Mouse (Mus musculus) heart, embryonic 10.5 days (tissue): Measurements from ENCODE around the gene Anxa6. TPM values are rescaled to one million over a fixed set of nuclear protein-coding genes. Genes with fewer than 3 reads are reported as not detected.

Experiments used
- DNase-seq: peaks from one replicate; pipeline ENCODE4 v3.0.0-alpha.2; 2017; ENCODE audit warnings: low spot score
- H3K27ac ChIP-seq: fragments of 300-500 bp; sonication (generic); 2 replicates; pipeline ENCODE4 v1.5.1; 2016; ENCODE audit warnings: mild to moderate bottlenecking
- H3K27me3 ChIP-seq: fragments of 300-500 bp; sonication (generic); 2 replicates; pipeline ENCODE4 v1.6.1; 2016; ENCODE audit warnings: mild to moderate bottlenecking; ENCODE audit not compliant: poor library complexity, insufficient read depth, severe bottlenecking
- H3K36me3 ChIP-seq: fragments of 300-500 bp; sonication (generic); 2 replicates; pipeline ENCODE4 v1.6.1; 2016; ENCODE audit warnings: mild to moderate bottlenecking, moderate library complexity
- H3K4me1 ChIP-seq: fragments of 300-500 bp; sonication (generic); 2 replicates; pipeline ENCODE4 v1.6.1; 2016; ENCODE audit warnings: mild to moderate bottlenecking
- H3K4me3 ChIP-seq: fragments of 300-500 bp; sonication (generic); 2 replicates; pipeline ENCODE4 v1.5.1; 2016; ENCODE audit warnings: mild to moderate bottlenecking, moderate library complexity
- H3K9me3 ChIP-seq: fragments of 300-500 bp; sonication (generic); 2 replicates; pipeline ENCODE4 v1.6.1; 2016; ENCODE audit warnings: mild to moderate bottlenecking, moderate library complexity
- WGBS: fragments of 180-500 bp; shearing (Covaris S2); methylation state at CpG from one replicate; pipeline ENCODE4 v1.1.7; 2016; 5-methylcytosine and 5-hydroxymethylcytosine counted together
- polyA plus RNA-seq: library from polyadenylated mRNA; unstranded; fragments of >200 nt; fragmentation: Nextera tagmentation; extraction: Ambion mirVana; gene quantifications from 2 replicates; pipeline ENCODE4 v1.2.1, GENCODE M21; 2016

The Anxa6 gene
- polyA plus RNA-seq, 1 experiment from 2014 or later = 255 TPM

DNA sequence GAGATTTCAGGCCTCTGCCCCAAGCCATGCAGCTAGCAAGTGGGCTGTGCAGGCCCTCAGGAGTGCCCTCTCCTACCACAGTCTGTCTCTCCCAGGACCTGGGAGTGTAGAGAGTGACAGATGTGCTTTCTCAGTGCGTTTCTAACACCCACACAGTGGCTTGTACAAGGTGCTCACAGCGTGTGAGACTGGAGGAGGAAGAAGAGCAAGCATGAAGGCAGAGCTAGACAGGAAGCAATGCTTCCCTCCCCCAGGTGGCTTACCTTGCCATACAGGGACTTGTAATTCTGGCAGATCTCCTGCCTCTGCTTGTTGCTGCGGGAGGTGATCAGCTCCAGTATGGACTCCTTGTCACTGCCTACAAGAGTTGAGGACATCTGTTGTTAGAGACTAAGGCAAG lies 21.8 kb downstream of the Anxa6 start:
- H3K36me3 ChIP-seq = peaks cover 95% of the 10 kb centered on the region
- no peaks in the 10 kb centered on the region for H3K9me3 ChIP-seq
- H3K4me1 ChIP-seq = peaks cover 24% of the 10 kb centered on the region
- H3K4me3 ChIP-seq = no peak overlapping the region
- no peaks in the 10 kb centered on the region for H3K27me3 ChIP-seq
- H3K27ac ChIP-seq = no peak overlapping the region
- WGBS = 92% methylated on average over 3 of the region's 3 CpGs
- DNase-seq = no peak

DNA sequence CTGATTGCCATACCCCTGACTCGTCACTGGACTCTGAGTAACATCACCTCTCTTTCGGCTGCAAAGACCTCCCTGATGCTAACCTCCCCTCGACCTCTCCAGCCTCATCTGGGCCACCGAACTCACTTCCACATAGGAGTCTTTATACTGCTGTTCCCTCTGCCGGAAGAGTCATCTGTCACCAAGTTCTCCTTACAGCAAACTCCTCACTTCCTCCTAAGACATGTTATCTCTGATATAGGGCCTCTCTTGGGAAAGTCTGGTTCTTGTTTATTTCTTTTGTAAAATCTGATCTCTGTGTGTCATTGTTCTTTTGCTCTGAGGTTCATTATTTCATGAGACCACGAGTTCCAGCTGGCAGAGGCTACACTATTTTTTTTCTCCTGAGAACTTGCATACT lies 25.0 kb downstream of the Anxa6 start:
- no peak overlapping the region for H3K27ac ChIP-seq
- H3K36me3 ChIP-seq = peaks cover 100% of the 10 kb centered on the region
- peaks cover 3% of the 10 kb centered on the region; the same call in 1 of the 2 replicates for H3K4me1 ChIP-seq
- WGBS = 68% methylated on average over 6 of the region's 6 CpGs
- H3K4me3 ChIP-seq = no peak overlapping the region
- no peaks in the 10 kb centered on the region for H3K9me3 ChIP-seq
- no peaks in the 10 kb centered on the region for H3K27me3 ChIP-seq
- no peak for DNase-seq

DNA sequence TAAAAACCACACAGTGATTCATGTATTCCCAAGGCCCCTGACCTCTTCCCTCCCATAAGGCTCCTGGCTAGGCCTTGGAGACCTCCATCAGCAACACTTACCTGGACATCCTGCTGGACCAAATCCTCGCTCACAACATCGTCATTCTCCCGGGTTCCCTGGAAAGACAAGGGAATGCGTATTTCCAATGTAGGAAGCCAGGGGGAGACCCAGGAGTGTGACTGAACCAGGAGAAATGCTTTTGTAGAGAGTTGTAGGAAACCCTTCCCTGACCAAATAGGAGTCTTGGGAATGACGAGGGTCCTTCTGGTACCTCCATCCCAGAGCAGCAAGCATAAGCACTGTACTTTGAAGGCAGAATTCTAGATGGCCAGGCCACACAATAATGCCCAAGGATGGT lies 27.6 kb downstream of the Anxa6 start:
- no peak overlapping the region for H3K27ac ChIP-seq
- WGBS = 72% methylated on average over 5 of the region's 5 CpGs
- no peak for DNase-seq
- no peaks in the 10 kb centered on the region for H3K27me3 ChIP-seq
- H3K4me1 ChIP-seq = no peaks in the 10 kb centered on the region
- H3K9me3 ChIP-seq = 0 out of 2 replicates have a peak, but pooled peaks cover 4% of the 10 kb centered on the region
- peaks cover 96% of the 10 kb centered on the region for H3K36me3 ChIP-seq
- no peak overlapping the region for H3K4me3 ChIP-seq

GRCm38 (mm10) chr11:55004970-55005502 lies 28.2 kb downstream of the Anxa6 start:
- H3K27ac ChIP-seq = no peak overlapping the region
- H3K4me3 ChIP-seq = no peak overlapping the region
- H3K36me3 ChIP-seq = peaks cover 96% of the 10 kb centered on the region
- DNase-seq = no peak
- 0 out of 2 replicates have a peak, but pooled peaks cover 4% of the 10 kb centered on the region for H3K9me3 ChIP-seq
- no peaks in the 10 kb centered on the region for H3K27me3 ChIP-seq
- H3K4me1 ChIP-seq = no peaks in the 10 kb centered on the region
- 80% methylated on average over 7 of the region's 7 CpGs for WGBS

GRCm38 (mm10) chr11:54998708-54999107 lies 34.5 kb downstream of the Anxa6 start:
- H3K36me3 ChIP-seq = peaks cover 87% of the 10 kb centered on the region
- peak overlapping the region; percentile 65; the same call in 1 of the 2 replicates for H3K27ac ChIP-seq
- no peak overlapping the region for H3K4me3 ChIP-seq
- peaks cover 22% of the 10 kb centered on the region for H3K4me1 ChIP-seq
- H3K9me3 ChIP-seq = 0 out of 2 replicates have a peak, but pooled peaks cover 4% of the 10 kb centered on the region
- no peaks in the 10 kb centered on the region for H3K27me3 ChIP-seq
- 54% methylated on average over 2 of the region's 2 CpGs for WGBS
- no peak for DNase-seq

- Histone ChIP-seq H3K4me3 (0 out of 2 replicates have a peak overlapping the region, but pooled peaks have one; percentile 10), H3K4me1 (peaks cover 22% of the 10 kb centered on the region), H3K9me3 (0 out of 2 replicates have a peak, but pooled peaks cover 4% of the 10 kb centered on the region), H3K27me3 (no peaks in the 10 kb centered on the region), H3K36me3 (peaks cover 86% of the 10 kb centered on the region), H3K27ac (peak overlapping the region; percentile 65; the same call in 1 of the 2 replicates)
- DNase-seq = peak; percentile 88
- 7% methylated on average over 12 of the region's 12 CpGs for WGBS
These were observed 35.0 kb downstream of the Anxa6 start for GRCm38 (mm10) chr11:54998284-54998683.

GRCm38 (mm10) chr11:54996176-54996575 lies 37.1 kb downstream of the Anxa6 start:
- no peak overlapping the region for H3K4me3 ChIP-seq
- H3K27me3 ChIP-seq = no peaks in the 10 kb centered on the region
- H3K27ac ChIP-seq = no peak overlapping the region; the same call in 1 of the 2 replicates
- DNase-seq = no peak
- H3K9me3 ChIP-seq = 0 out of 2 replicates have a peak, but pooled peaks cover 2% of the 10 kb centered on the region
- peaks cover 22% of the 10 kb centered on the region for H3K4me1 ChIP-seq
- 76% methylated on average over 7 of the region's 7 CpGs for WGBS
- H3K36me3 ChIP-seq = peaks cover 90% of the 10 kb centered on the region

GRCm38 (mm10) chr11:54989920-54990319 lies 43.3 kb downstream of the Anxa6 start:
- H3K27me3 ChIP-seq = no peaks in the 10 kb centered on the region
- peaks cover 94% of the 10 kb centered on the region for H3K36me3 ChIP-seq
- DNase-seq = no peak
- peaks cover 8% of the 10 kb centered on the region for H3K4me1 ChIP-seq
- H3K27ac ChIP-seq = no peak overlapping the region
- H3K4me3 ChIP-seq = no peak overlapping the region
- no peaks in the 10 kb centered on the region for H3K9me3 ChIP-seq

- no peak overlapping the region for H3K4me3 ChIP-seq
- H3K9me3 ChIP-seq = no peaks in the 10 kb centered on the region
- WGBS = 83% methylated on average over 8 of the region's 8 CpGs
- no peak for DNase-seq
- H3K4me1 ChIP-seq = peaks cover 13% of the 10 kb centered on the region
- no peak overlapping the region for H3K27ac ChIP-seq
- peaks cover 90% of the 10 kb centered on the region for H3K36me3 ChIP-seq
- no peaks in the 10 kb centered on the region for H3K27me3 ChIP-seq
These were observed 44.4 kb downstream of the Anxa6 start for GRCm38 (mm10) chr11:54988754-54989349.

- Histone ChIP-seq H3K36me3 (peaks cover 91% of the 10 kb centered on the region), H3K9me3 (no peaks in the 10 kb centered on the region)
- 93% methylated on average over 1 of the region's 1 CpGs for WGBS
These were observed 45.3 kb downstream of the Anxa6 start for GRCm38 (mm10) chr11:54987974-54988373.

DNA sequence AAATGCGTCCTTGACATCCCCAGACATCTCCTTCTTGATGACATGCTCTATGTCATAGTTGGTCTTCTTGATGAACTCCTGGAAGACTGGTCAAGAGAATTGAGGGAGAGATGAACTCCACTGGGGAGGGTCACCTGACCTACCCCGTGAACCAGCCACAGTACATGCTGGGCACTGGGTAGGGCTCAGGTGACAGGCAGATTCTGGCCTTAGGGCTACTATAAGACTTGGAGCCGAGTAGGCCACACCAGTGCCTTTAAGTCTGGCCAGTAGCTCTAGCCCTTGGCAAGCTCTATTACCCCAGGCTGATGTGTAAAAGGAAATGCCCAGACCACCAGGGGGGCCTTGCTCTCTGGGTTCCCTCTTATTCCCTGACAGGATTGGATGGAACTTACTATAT lies 48.2 kb downstream of the Anxa6 start:
- Histone ChIP-seq H3K9me3 (0 out of 2 replicates have a peak, but pooled peaks cover 2% of the 10 kb centered on the region), H3K4me1 (peaks cover 19% of the 10 kb centered on the region; the same call in 1 of the 2 replicates), H3K27ac (no peak overlapping the region), H3K27me3 (no peaks in the 10 kb centered on the region), H3K4me3 (no peak overlapping the region), H3K36me3 (peaks cover 89% of the 10 kb centered on the region)
- no peak for DNase-seq
- WGBS = 80% methylated on average over 3 of the region's 3 CpGs

More at GRCm38 (mm10) chr11:54987974-54988373, 45.3 kb downstream of the Anxa6 start:
- H3K4me1 ChIP-seq = peaks cover 19% of the 10 kb centered on the region
- no peak overlapping the region for H3K27ac ChIP-seq
- no peaks in the 10 kb centered on the region for H3K27me3 ChIP-seq
- no peak overlapping the region for H3K4me3 ChIP-seq
- DNase-seq = no peak

DNA sequence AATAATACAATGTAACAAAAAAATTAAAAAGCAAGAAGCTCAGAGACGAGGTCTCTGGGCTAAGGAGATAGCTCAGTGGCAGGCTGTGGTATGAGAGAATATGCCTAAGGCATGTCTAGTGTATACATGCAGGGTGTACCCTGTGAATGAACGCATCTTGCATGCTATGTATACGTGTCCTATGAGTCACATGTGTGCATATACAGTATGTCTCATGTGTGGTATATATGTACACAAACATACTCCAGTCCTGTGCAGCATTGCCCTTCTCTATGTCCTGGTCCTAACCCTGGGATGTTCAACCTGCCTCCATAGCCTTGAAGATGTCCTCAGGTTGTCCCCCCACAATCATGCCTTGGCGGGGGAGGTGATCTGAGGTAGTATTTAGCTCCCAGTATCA lies 48.7 kb downstream of the Anxa6 start:
- Histone ChIP-seq H3K27me3 (no peaks in the 10 kb centered on the region), H3K4me3 (no peak overlapping the region), H3K27ac (no peak overlapping the region), H3K36me3 (peaks cover 89% of the 10 kb centered on the region), H3K9me3 (0 out of 2 replicates have a peak, but pooled peaks cover 2% of the 10 kb centered on the region), H3K4me1 (peaks cover 22% of the 10 kb centered on the region; the same call in 1 of the 2 replicates)
- 56% methylated on average over 4 of the region's 4 CpGs for WGBS
- no peak for DNase-seq

DNA sequence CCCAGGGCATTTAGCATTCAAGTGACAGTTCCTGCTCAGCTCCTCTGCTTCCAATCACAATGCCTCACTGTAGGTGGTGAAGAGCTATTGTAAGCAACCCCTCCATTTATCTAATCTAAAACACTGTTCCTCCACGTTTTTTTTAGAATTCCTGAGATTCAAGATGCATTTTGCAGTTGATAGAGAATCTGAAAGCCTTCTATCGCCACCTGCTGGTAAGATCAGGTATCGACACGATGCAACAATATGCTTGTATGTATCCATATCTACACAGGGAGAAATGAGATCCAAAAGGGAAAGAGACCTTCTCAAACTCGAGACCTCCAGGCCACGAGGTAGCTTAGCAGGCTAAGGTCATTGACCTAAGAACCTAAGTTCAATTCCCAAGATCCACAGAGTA lies 49.2 kb downstream of the Anxa6 start:
- Histone ChIP-seq H3K27me3 (no peaks in the 10 kb centered on the region), H3K9me3 (0 out of 2 replicates have a peak, but pooled peaks cover 2% of the 10 kb centered on the region), H3K27ac (peak overlapping the region; percentile 39; the same call in 1 of the 2 replicates), H3K4me1 (peaks cover 27% of the 10 kb centered on the region), H3K4me3 (no peak overlapping the region), H3K36me3 (peaks cover 90% of the 10 kb centered on the region)
- WGBS = 4% methylated on average over 6 of the region's 6 CpGs
- no peak for DNase-seq
